In the genomic region with DNA sequence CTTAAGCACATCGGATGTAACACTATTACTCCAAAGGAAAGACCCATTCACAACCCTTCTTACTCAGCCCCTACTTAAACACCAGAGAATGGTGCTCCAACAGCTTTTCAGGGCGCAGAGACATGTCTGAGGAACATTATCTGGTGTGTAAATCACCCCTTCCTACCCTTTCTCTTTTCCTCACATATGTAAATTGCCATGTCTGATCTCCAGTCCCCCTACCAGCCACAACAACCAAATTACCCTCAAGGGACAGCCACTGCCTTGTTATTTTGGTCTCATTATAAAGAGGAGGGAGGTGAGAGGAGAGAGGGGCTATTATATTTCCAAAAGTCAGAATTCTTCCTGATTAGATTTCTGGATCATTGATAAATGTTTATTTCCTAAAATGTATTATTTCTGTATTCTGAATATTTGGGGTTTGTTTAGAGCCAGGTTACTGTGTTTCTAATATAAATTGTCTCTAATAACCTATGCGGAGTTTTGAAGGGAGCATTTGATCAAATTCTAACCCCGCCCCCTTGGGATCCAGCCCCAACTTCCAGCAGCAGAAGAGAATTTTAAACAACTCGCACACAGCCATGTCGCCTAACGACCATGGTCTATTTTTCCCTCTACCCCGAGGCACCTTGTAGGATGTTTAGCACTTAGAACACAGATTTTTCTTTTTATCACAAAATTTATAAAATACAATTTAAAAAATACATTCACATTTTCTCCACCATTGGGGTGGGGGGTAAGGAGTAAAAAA, we compare ENCODE assay signal across 24 mouse cellular contexts. TPM values are rescaled to one million over a fixed set of nuclear protein-coding genes. Genes with fewer than 3 reads are reported as not detected.
DNase-seq lines count a peak whose midpoint lies in the region; ATAC-seq and TF ChIP-seq lines count a peak whose summit lies in the region.
"Had no signal": no experiment of that assay in that cellular context is flagged by ENCODE, and none has a peak within 500 bp of the region (broad histone marks: within the 10 kb centered on the region; RNA-seq: fewer than 3 reads in every experiment).

No protein-coding gene starts in this region.

- no peak for ATAC-seq in hindbrain, embryonic 13.5 days (ENCODE audit: low FRiP score)
- no peak for ATAC-seq in hindbrain, postnatal 0 days
- ATAC-seq in forebrain, embryonic 12.5 days (ENCODE audit: low FRiP score), result peak; percentile 74; the same call in 1 of the 2 replicates
- peak; percentile 90 for ATAC-seq in forebrain, embryonic 16.5 days
- peak; percentile 25; the same call in 1 of the 2 replicates for ATAC-seq in midbrain, embryonic 16.5 days
- no peak for ATAC-seq in intestine, postnatal 0 days
- ATAC-seq: inflammation-experienced regulatory T-cells, adult 6 months; liver, postnatal 0 days had no signal

- peaks cover 4% of the 10 kb centered on the region; the same call in 1 of the 2 replicates for H3K27me3 ChIP-seq in hindbrain, embryonic 13.5 days
- H3K27me3 ChIP-seq in hindbrain, postnatal 0 days (ENCODE audit: insufficient read depth, low read length), result no peaks in the 10 kb centered on the region
- H3K27me3 ChIP-seq in forebrain, embryonic 12.5 days, result no peaks in the 10 kb centered on the region
- no peaks in the 10 kb centered on the region for H3K27me3 ChIP-seq in forebrain, embryonic 16.5 days (replicated peaks; ENCODE audit: control insufficient read depth, insufficient read depth, low read length)
- no peaks in the 10 kb centered on the region for H3K27me3 ChIP-seq in midbrain, embryonic 16.5 days (ENCODE audit: control insufficient read depth, insufficient read depth, low read depth, low read length)
- H3K27me3 ChIP-seq in intestine, postnatal 0 days (replicated peaks; ENCODE audit: control insufficient read depth, insufficient read depth, low read length), result no peaks in the 10 kb centered on the region
- H3K27me3 ChIP-seq: heart, embryonic 12.5 days had no signal

- peak overlapping the region; percentile 59; the same call in 1 of the 2 replicates for H3K27ac ChIP-seq in hindbrain, embryonic 13.5 days
- no peak overlapping the region for H3K27ac ChIP-seq in hindbrain, postnatal 0 days
- peak overlapping the region; percentile 63 for H3K27ac ChIP-seq in forebrain, embryonic 12.5 days
- H3K27ac ChIP-seq in forebrain, embryonic 16.5 days (ENCODE audit: low read length), result peak overlapping the region; percentile 17; the same call in 1 of the 2 replicates
- H3K27ac ChIP-seq in midbrain, embryonic 16.5 days (ENCODE audit: low read length), result peak overlapping the region; percentile 0
- H3K27ac ChIP-seq in intestine, postnatal 0 days (ENCODE audit: low read depth, low read length), result no peak overlapping the region
- H3K27ac ChIP-seq: embryonic facial prominence, embryonic 10.5 days; left cerebral cortex, adult 2 months; limb, embryonic 10.5 days had no signal

- TF ChIP-seq CTCF in hindbrain, postnatal 0 days (IDR thresholded peaks at IDR 0.05; ENCODE audit: low read depth), result no peak
- no peak for TF ChIP-seq CTCF in intestine, postnatal 0 days (IDR thresholded peaks at IDR 0.05; ENCODE audit: low read depth)

- peaks cover 5% of the 10 kb centered on the region; the same call in 1 of the 2 replicates for H3K36me3 ChIP-seq in hindbrain, embryonic 13.5 days
- no peaks in the 10 kb centered on the region for H3K36me3 ChIP-seq in hindbrain, postnatal 0 days (ENCODE audit: insufficient read depth, low read length)
- no peaks in the 10 kb centered on the region for H3K36me3 ChIP-seq in forebrain, embryonic 12.5 days (replicated peaks)
- H3K36me3 ChIP-seq in forebrain, embryonic 16.5 days (ENCODE audit: control insufficient read depth, insufficient read depth), result no peaks in the 10 kb centered on the region
- no peaks in the 10 kb centered on the region for H3K36me3 ChIP-seq in midbrain, embryonic 16.5 days (ENCODE audit: control insufficient read depth, insufficient read depth, low read length)
- H3K36me3 ChIP-seq in intestine, postnatal 0 days (ENCODE audit: control insufficient read depth, insufficient read depth), result no peaks in the 10 kb centered on the region
- H3K36me3 ChIP-seq: embryonic facial prominence, embryonic 10.5 days; heart, embryonic 12.5 days; limb, embryonic 10.5 days had no signal

- no peak overlapping the region for H3K9ac ChIP-seq in hindbrain, embryonic 13.5 days
- no peak overlapping the region for H3K9ac ChIP-seq in hindbrain, postnatal 0 days (replicated peaks; ENCODE audit: low read length)
- no peak overlapping the region for H3K9ac ChIP-seq in forebrain, embryonic 12.5 days
- no peak overlapping the region for H3K9ac ChIP-seq in forebrain, embryonic 16.5 days (replicated peaks; ENCODE audit: low read depth, low read length)
- H3K9ac ChIP-seq in midbrain, embryonic 16.5 days (ENCODE audit: low read depth, low read length), result no peak overlapping the region
- H3K9ac ChIP-seq in intestine, postnatal 0 days (ENCODE audit: low read depth, low read length), result no peak overlapping the region
- H3K9ac ChIP-seq: heart, embryonic 12.5 days; liver, postnatal 0 days had no signal

- WGBS in hindbrain, embryonic 13.5 days, result 31% methylated on average over 8 of the region's 8 CpGs
- 57% methylated on average over 8 of the region's 8 CpGs for WGBS in hindbrain, postnatal 0 days
- 43% methylated on average over 8 of the region's 8 CpGs for WGBS in forebrain, embryonic 12.5 days
- 27% methylated on average over 8 of the region's 8 CpGs for WGBS in forebrain, embryonic 16.5 days
- WGBS in midbrain, embryonic 16.5 days, result 35% methylated on average over 8 of the region's 8 CpGs
- WGBS in intestine, postnatal 0 days, result 68% methylated on average over 8 of the region's 8 CpGs

- H3K4me3 ChIP-seq in hindbrain, embryonic 13.5 days, result no peak overlapping the region
- no peak overlapping the region for H3K4me3 ChIP-seq in hindbrain, postnatal 0 days (ENCODE audit: low read length)
- H3K4me3 ChIP-seq in forebrain, embryonic 12.5 days (replicated peaks), result no peak overlapping the region
- H3K4me3 ChIP-seq in forebrain, embryonic 16.5 days (replicated peaks; ENCODE audit: low read length), result no peak overlapping the region
- H3K4me3 ChIP-seq in midbrain, embryonic 16.5 days (ENCODE audit: low read depth, low read length), result no peak overlapping the region
- H3K4me3 ChIP-seq in intestine, postnatal 0 days (ENCODE audit: low read depth, low read length), result no peak overlapping the region
- H3K4me3 ChIP-seq: embryonic facial prominence, embryonic 10.5 days; heart, embryonic 12.5 days; left cerebral cortex, adult 2 months; limb, embryonic 10.5 days; myocyte had no signal

- DNase-seq in hindbrain, postnatal 0 days (ENCODE audit: low spot score), result no peak
- no peak for DNase-seq in urinary bladder, postnatal 25 days (ENCODE audit: low spot score)
- no peak for DNase-seq in layer of hippocampus, postnatal 25 days (ENCODE audit: extremely low spot score in 1 of 2, low spot score in 1 of 2)
- DNase-seq: adrenal gland, adult 2 months; cerebellum, adult 11 months; heart, postnatal 14 days; kidney, adult 8-10 months; kidney, postnatal 25 days; liver, postnatal 0 days; lung, postnatal 10 days; thymus, postnatal 36 days had no signal

- H3K4me1 ChIP-seq in hindbrain, embryonic 13.5 days (replicated peaks), result peaks cover 19% of the 10 kb centered on the region
- H3K4me1 ChIP-seq in hindbrain, postnatal 0 days (ENCODE audit: insufficient read depth, low read length), result no peaks in the 10 kb centered on the region
- H3K4me1 ChIP-seq in forebrain, embryonic 12.5 days, result peaks cover 16% of the 10 kb centered on the region; the same call in 1 of the 2 replicates
- peaks cover 3% of the 10 kb centered on the region; the same call in 1 of the 2 replicates for H3K4me1 ChIP-seq in forebrain, embryonic 16.5 days (replicated peaks; ENCODE audit: control insufficient read depth, insufficient read depth, low read length)
- peaks cover 11% of the 10 kb centered on the region for H3K4me1 ChIP-seq in midbrain, embryonic 16.5 days (ENCODE audit: control insufficient read depth, insufficient read depth, low read length)
- H3K4me1 ChIP-seq in intestine, postnatal 0 days (replicated peaks; ENCODE audit: control insufficient read depth, insufficient read depth, low read length), result no peaks in the 10 kb centered on the region

- H3K4me2 ChIP-seq in hindbrain, embryonic 13.5 days, result no peak overlapping the region
- no peak overlapping the region for H3K4me2 ChIP-seq in hindbrain, postnatal 0 days (ENCODE audit: low read depth, low read length)
- H3K4me2 ChIP-seq in forebrain, embryonic 12.5 days, result no peak overlapping the region
- no peak overlapping the region for H3K4me2 ChIP-seq in forebrain, embryonic 16.5 days (ENCODE audit: low read length)
- H3K4me2 ChIP-seq in midbrain, embryonic 16.5 days (ENCODE audit: low read length), result no peak overlapping the region
- no peak overlapping the region for H3K4me2 ChIP-seq in intestine, postnatal 0 days (replicated peaks; ENCODE audit: low read depth)
- H3K4me2 ChIP-seq: heart, embryonic 12.5 days had no signal

- H3K9me3 ChIP-seq in hindbrain, embryonic 13.5 days, result no peaks in the 10 kb centered on the region
- 0 out of 2 replicates have a peak, but pooled peaks cover 2% of the 10 kb centered on the region for H3K9me3 ChIP-seq in hindbrain, postnatal 0 days (ENCODE audit: low read length)
- 0 out of 2 replicates have a peak, but pooled peaks cover 7% of the 10 kb centered on the region for H3K9me3 ChIP-seq in forebrain, embryonic 12.5 days
- peaks cover 6% of the 10 kb centered on the region; the same call in 1 of the 2 replicates for H3K9me3 ChIP-seq in forebrain, embryonic 16.5 days (ENCODE audit: control insufficient read depth, low read length)
- no peaks in the 10 kb centered on the region for H3K9me3 ChIP-seq in midbrain, embryonic 16.5 days (replicated peaks; ENCODE audit: control insufficient read depth, low read length, poor library complexity, severe bottlenecking)
- no peaks in the 10 kb centered on the region for H3K9me3 ChIP-seq in intestine, postnatal 0 days (ENCODE audit: control insufficient read depth)
- H3K9me3 ChIP-seq: embryonic facial prominence, embryonic 10.5 days; limb, embryonic 10.5 days had no signal

RNA-seq across cellular contexts. Expression of a gene that starts 12.1 kb away (rescaled TPM):
- 47.5 and 52.6 TPM in 2 replicates for polyA plus RNA-seq in hindbrain, embryonic 13.5 days (2015; fragmentation: Nextera tagmentation; extraction: Ambion mirVana)
- total RNA-seq in hindbrain, postnatal 0 days (2014; rRNA removed), result 56.0 and 56.6 TPM in 2 replicates
- 54.5 and 54.9 TPM in 2 replicates for polyA plus RNA-seq in hindbrain, postnatal 0 days (2015; fragmentation: Nextera tagmentation; extraction: Ambion mirVana)
- 29.9 and 31.0 TPM in 2 replicates for polyA plus RNA-seq in forebrain, embryonic 12.5 days (2016; fragmentation: Nextera tagmentation; extraction: Ambion mirVana)
- polyA plus RNA-seq in forebrain, embryonic 16.5 days (2015; fragmentation: Nextera tagmentation; extraction: Ambion mirVana), result 14.4 and 23.1 TPM in 2 replicates
- 68.7 and 68.8 TPM in 2 replicates for polyA plus RNA-seq in midbrain, embryonic 16.5 days (2015; fragmentation: Nextera tagmentation; extraction: Ambion mirVana)
- polyA plus RNA-seq in intestine, postnatal 0 days (2015; fragmentation: Nextera tagmentation; extraction: Ambion mirVana), result 0.26 and 0.44 TPM in 2 replicates
- total RNA-seq in layer of hippocampus, postnatal 25 days (2021), result 10 to 100 TPM; 18.0 to 18.6 TPM
- total RNA-seq: gastrocnemius, adult 8-10 months; granulocyte monocyte progenitor cell, adult 5-6 weeks had no signal
- polyA plus RNA-seq: myocyte had no signal

Comparison
In these comparisons a context has a peak if more than half of its experiments do, and no peak if none do; other contexts are left out.
1. H3K27ac ChIP-seq: peak in hindbrain, embryonic 13.5 days (single experiment), forebrain, embryonic 12.5 days (single experiment), forebrain, embryonic 16.5 days (single experiment) and midbrain, embryonic 16.5 days (single experiment); none in hindbrain, postnatal 0 days (single experiment) and intestine, postnatal 0 days (single experiment).
2. ATAC-seq: peak in forebrain, embryonic 12.5 days (single experiment), forebrain, embryonic 16.5 days (single experiment) and midbrain, embryonic 16.5 days (single experiment); none in hindbrain, embryonic 13.5 days (single experiment), hindbrain, postnatal 0 days (single experiment) and intestine, postnatal 0 days (single experiment).
3. RNA of a gene that starts 12.1 kb away (polyA plus RNA-seq): 68.7 to 68.8 TPM in midbrain, embryonic 16.5 days, 54.5 to 54.9 TPM in hindbrain, postnatal 0 days, 47.5 to 52.6 TPM in hindbrain, embryonic 13.5 days, 29.9 to 31.0 TPM in forebrain, embryonic 12.5 days and 14.4 to 23.1 TPM in forebrain, embryonic 16.5 days; 0.26 to 0.44 TPM in intestine, postnatal 0 days; every median in the first group is over 10 times any median in the second.